Mouse (Mus musculus) liver, postnatal 0 days (tissue): ENCODE measurements at regions not wholly inside any gene's neighbourhood (a gene's known extent, or its start where the extent isn't known, plus 50 kb on each side); places are given as distances from the start of the nearest gene placed in this dataset.

ENCODE experiments used
- CTCF ChIP-seq: sonication (generic); IDR thresholded peaks from 2 replicates; pipeline ENCODE4 v1.5.1; 2016; ENCODE audit warnings: antibody characterized with exemption, low read depth
- EP300 ChIP-seq: IDR thresholded peaks from 2 replicates; pipeline ENCODE4 v1.6.1; 2016; ENCODE audit warnings: antibody characterized with exemption, low read depth, mild to moderate bottlenecking

DNA sequence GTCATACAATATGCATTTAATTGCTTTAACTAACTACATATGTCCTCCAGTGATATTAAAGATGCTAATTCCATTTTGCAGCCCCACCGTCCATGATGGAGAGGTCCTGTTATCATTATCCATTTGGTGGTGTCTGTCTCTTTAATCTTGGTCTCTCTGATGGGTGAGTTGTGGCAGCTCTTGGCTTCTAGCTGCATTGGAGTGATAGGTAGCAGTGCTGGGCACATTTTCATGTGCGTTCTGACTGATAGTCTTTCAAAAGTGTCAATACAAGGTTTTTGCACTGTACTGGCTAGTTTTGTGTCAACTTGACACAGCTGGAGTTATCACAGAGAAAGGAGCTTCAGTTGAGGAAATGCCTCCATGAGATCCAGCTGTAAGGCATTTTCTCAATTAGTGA, 67.5 kb upstream of the Six2 start:
- TF ChIP-seq CTCF = no peak
- no peak for TF ChIP-seq EP300
